In genomic region chr9:58280259-58281109, GRCm38 (mm10) we compare ENCODE assay signal across 8 mouse cellular contexts. TPM values are rescaled to one million over a fixed set of nuclear protein-coding genes. Genes with fewer than 3 reads are reported as not detected.
DNase-seq lines count a peak whose midpoint lies in the region; ATAC-seq and TF ChIP-seq lines count a peak whose summit lies in the region.

No protein-coding gene starts in this region.

- H3K27me3 ChIP-seq in kidney, adult 2 months (replicated peaks; ENCODE audit: control insufficient read depth, insufficient read depth, low read length) = no peaks in the 10 kb centered on the region
- H3K27me3 ChIP-seq in limb, embryonic 10.5 days (ENCODE audit: low read depth, poor library complexity, severe bottlenecking) = no peaks in the 10 kb centered on the region
- no peaks in the 10 kb centered on the region for H3K27me3 ChIP-seq in midbrain, embryonic 14.5 days (ENCODE audit: control insufficient read depth, insufficient read depth, low read length)

- H3K36me3 ChIP-seq in kidney, adult 2 months (ENCODE audit: control insufficient read depth, insufficient read depth, low read length) = no peaks in the 10 kb centered on the region
- no peaks in the 10 kb centered on the region for H3K36me3 ChIP-seq in limb, embryonic 10.5 days
- H3K36me3 ChIP-seq in midbrain, embryonic 14.5 days (ENCODE audit: control insufficient read depth, insufficient read depth, low read length) = no peaks in the 10 kb centered on the region

- H3K4me3 ChIP-seq in kidney, adult 2 months (ENCODE audit: insufficient read depth, low read depth, low read length) = no peak overlapping the region
- no peak overlapping the region for H3K4me3 ChIP-seq in limb, embryonic 10.5 days
- H3K4me3 ChIP-seq in midbrain, embryonic 14.5 days (replicated peaks; ENCODE audit: low read depth, low read length) = no peak overlapping the region

- peak; percentile 78 for TF ChIP-seq CTCF in kidney, adult 2 months (conservative IDR thresholded peaks at IDR 0.05; ENCODE audit: insufficient read depth, insufficient read length, low read depth, low read length)

- peaks cover 5% of the 10 kb centered on the region for H3K4me1 ChIP-seq in kidney, adult 2 months (ENCODE audit: control insufficient read depth, insufficient read depth, low read length)
- H3K4me1 ChIP-seq in limb, embryonic 10.5 days = peaks cover 14% of the 10 kb centered on the region
- no peaks in the 10 kb centered on the region for H3K4me1 ChIP-seq in midbrain, embryonic 14.5 days (ENCODE audit: control insufficient read depth, insufficient read depth, low read length)

- H3K4me2 ChIP-seq in midbrain, embryonic 14.5 days (ENCODE audit: low read length) = no peak overlapping the region

- peak; percentile 95 for DNase-seq in 416B (ENCODE audit: low read depth)
- DNase-seq in adrenal gland, adult 2 months = peak; percentile 70
- peak; percentile 85 for DNase-seq in embryo, embryonic 11.5 days (ENCODE audit: low read depth, low spot score)
- DNase-seq in heart, adult 8-10 months (ENCODE audit: low spot score) = peak; percentile 89
- DNase-seq in kidney, adult 2 months = peak; percentile 94
- peak; percentile 64 for DNase-seq in limb, embryonic 10.5 days (ENCODE audit: low spot score)
- DNase-seq in midbrain, embryonic 14.5 days = peak; percentile 94
- DNase-seq in spleen, postnatal 10 days (ENCODE audit: low spot score in 2 of 2) = peak; percentile 45 to 66

- no peak for TF ChIP-seq POLR2A in kidney, adult 2 months (IDR thresholded peaks at IDR 0.05; ENCODE audit: low read depth, low read length)

- H3K9ac ChIP-seq in midbrain, embryonic 14.5 days (replicated peaks; ENCODE audit: low read length) = no peak overlapping the region

- WGBS in kidney, adult 2 months = 34% methylated on average over 9 of the region's 9 CpGs
- WGBS in limb, embryonic 10.5 days = 41% methylated on average over 9 of the region's 9 CpGs
- WGBS in midbrain, embryonic 14.5 days = 35% methylated on average over 9 of the region's 9 CpGs

- ATAC-seq in midbrain, embryonic 14.5 days (ENCODE audit: low FRiP score, low TSS enrichment) = no peak; the same call in 1 of the 2 replicates

- H3K9me3 ChIP-seq in limb, embryonic 10.5 days (replicated peaks) = no peaks in the 10 kb centered on the region
- H3K9me3 ChIP-seq in midbrain, embryonic 14.5 days (ENCODE audit: control insufficient read depth, low read length) = no peaks in the 10 kb centered on the region

- H3K27ac ChIP-seq in kidney, adult 2 months (ENCODE audit: insufficient read depth, low read depth, low read length) = no peak overlapping the region
- H3K27ac ChIP-seq in limb, embryonic 10.5 days = no peak overlapping the region
- no peak overlapping the region for H3K27ac ChIP-seq in midbrain, embryonic 14.5 days (replicated peaks; ENCODE audit: low read depth, low read length)

RNA-seq across cellular contexts. Expression of gene Stoml1, which starts 27.5 kb away (rescaled TPM):
- total RNA-seq in adrenal gland, adult 2 months (2021) = 10 to 100 TPM; 13.8 to 17.2 TPM
- polyA plus RNA-seq in adrenal gland, adult 2 months (2012; rRNA removed) = 38.1 and 38.4 TPM in 2 replicates
- total RNA-seq in heart, adult 8-10 months (2022) = 10 to 100 TPM in 3 of 4 experiments, 1 to 10 TPM in 1; 9.5 to 13.4 (median 11.7) TPM
- 32.5 and 32.6 TPM in 2 replicates for polyA plus RNA-seq in kidney, adult 2 months (2012; rRNA removed)
- polyA plus RNA-seq in limb, embryonic 10.5 days (2016; fragmentation: Nextera tagmentation; extraction: Ambion mirVana) = 21.8 and 26.1 TPM in 2 replicates
- polyA plus RNA-seq in midbrain, embryonic 14.5 days (2014; fragmentation: Nextera tagmentation; extraction: Ambion mirVana) = 96.4 and 115 TPM in 2 replicates

RNA-seq across cellular contexts. Expression of gene Pml, which starts 30.9 kb away (rescaled TPM):
- total RNA-seq in adrenal gland, adult 2 months (2021) = 10 to 100 TPM; 20.8 to 28.0 TPM
- 27.7 and 33.4 TPM in 2 replicates for polyA plus RNA-seq in adrenal gland, adult 2 months (2012; rRNA removed)
- 1 to 10 TPM; 7.0 to 9.1 (median 8.0) TPM for total RNA-seq in heart, adult 8-10 months (2022)
- polyA plus RNA-seq in kidney, adult 2 months (2012; rRNA removed) = 27.0 and 27.6 TPM in 2 replicates
- 20.5 and 21.0 TPM in 2 replicates for polyA plus RNA-seq in limb, embryonic 10.5 days (2016; fragmentation: Nextera tagmentation; extraction: Ambion mirVana)
- polyA plus RNA-seq in midbrain, embryonic 14.5 days (2014; fragmentation: Nextera tagmentation; extraction: Ambion mirVana) = 3.8 and 3.9 TPM in 2 replicates

RNA-seq across cellular contexts. Expression of gene Loxl1, which starts 32.5 kb away (rescaled TPM):
- total RNA-seq in adrenal gland, adult 2 months (2021) = 10 to 100 TPM; 24.8 to 44.6 TPM
- 73.5 and 81.5 TPM in 2 replicates for polyA plus RNA-seq in adrenal gland, adult 2 months (2012; rRNA removed)
- total RNA-seq in heart, adult 8-10 months (2022) = 10 to 100 TPM; 14.3 to 19.3 (median 16.6) TPM
- polyA plus RNA-seq in kidney, adult 2 months (2012; rRNA removed) = 32.3 and 41.8 TPM in 2 replicates
- 6.0 and 12.9 TPM in 2 replicates for polyA plus RNA-seq in limb, embryonic 10.5 days (2016; fragmentation: Nextera tagmentation; extraction: Ambion mirVana)
- 2.7 and 5.6 TPM in 2 replicates for polyA plus RNA-seq in midbrain, embryonic 14.5 days (2014; fragmentation: Nextera tagmentation; extraction: Ambion mirVana)
